Mouse (Mus musculus): ENCODE measurements at regions not wholly inside any gene's neighbourhood (a gene's known extent, or its start where the extent isn't known, plus 50 kb on each side); places are given as distances from the start of the nearest gene placed in this dataset.
"Not testable (repeated sequence)": the region's sequence is repeated elsewhere in the genome, so short reads cannot be mapped to it uniquely, and the experiment has no call there.

DNA sequence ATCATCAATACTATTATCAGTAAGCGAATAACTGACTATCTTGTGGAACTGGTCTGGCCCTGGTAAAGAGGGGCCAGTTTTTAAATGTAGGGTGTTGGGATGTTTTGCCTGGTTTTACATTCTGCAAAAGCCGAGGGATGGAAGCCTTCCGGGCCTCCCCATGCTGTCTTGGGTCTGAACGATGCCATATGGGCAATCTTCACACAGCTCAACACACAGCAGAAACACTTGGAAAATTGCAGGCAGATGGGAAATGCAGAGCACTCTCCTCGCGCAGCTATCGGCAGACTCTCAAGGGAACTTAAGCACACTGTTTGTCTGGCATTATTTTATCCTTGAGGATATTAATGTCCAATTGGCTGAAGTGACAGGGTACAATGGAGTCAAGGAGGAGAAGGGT is 129.3 kb upstream of the Lnx1 start:
- no peak for DNase-seq (ENCODE audit: extremely low spot score, low read depth, low spot score)

GRCm38 (mm10) chr5:74830646-74831045 is 127.9 kb upstream of the Lnx1 start:
- DNase-seq (ENCODE audit: extremely low spot score, low read depth, low spot score), result no peak

- DNase-seq (ENCODE audit: extremely low spot score, low read depth, low spot score), result no peak
Measured at GRCm38 (mm10) chr5:74829003-74829402, 126.3 kb upstream of the Lnx1 start.

DNA sequence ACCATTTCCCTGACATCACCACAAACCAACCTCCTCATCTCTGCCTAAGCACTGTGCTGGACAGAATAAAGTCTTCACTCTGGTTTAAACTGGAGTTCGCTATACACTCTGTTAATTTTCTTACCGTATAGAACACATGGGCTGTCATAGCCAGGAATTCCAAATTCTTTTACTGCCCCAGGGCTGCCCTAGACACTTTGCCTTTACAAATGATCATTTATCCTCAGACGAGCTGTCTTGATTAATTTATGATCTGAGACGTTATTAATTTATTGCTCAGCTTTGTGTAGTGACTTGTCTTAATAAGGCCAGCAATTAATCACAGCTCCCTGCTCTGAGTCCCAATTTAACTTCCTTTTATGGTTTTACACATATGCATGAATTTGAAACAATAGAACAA is 125.2 kb upstream of the Lnx1 start:
- peak; percentile 92 for DNase-seq (ENCODE audit: extremely low spot score, low read depth, low spot score)

- DNase-seq (ENCODE audit: extremely low spot score, low read depth, low spot score), result no peak
Measured at GRCm38 (mm10) chr5:74825517-74826254, 123.0 kb upstream of the Lnx1 start.

- DNase-seq (ENCODE audit: extremely low spot score, low read depth, low spot score), result no peak
Measured at GRCm38 (mm10) chr5:74823719-74824118, 121.0 kb upstream of the Lnx1 start.

DNA sequence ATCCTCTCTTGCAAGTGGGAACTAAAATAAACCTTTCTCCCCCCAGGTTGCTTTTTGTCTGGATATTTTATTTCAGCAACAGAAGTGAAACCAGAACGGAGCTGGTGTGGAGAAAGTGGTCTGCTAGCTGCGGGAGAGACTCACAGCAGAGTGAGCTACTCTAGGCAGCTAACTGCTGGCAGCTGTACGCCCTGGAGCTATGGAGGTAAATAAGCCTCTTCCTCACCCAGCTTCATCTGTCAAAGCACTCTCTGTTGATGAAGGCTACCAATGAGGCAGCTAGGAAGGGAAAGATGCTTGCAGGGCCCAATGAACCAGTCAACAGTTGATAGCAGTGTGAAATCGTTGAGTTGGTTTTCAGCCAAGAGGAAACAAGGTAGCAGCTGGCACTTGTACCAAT is 119.3 kb upstream of the Lnx1 start:
- no peak for DNase-seq (ENCODE audit: extremely low spot score, low read depth, low spot score)

- no peak for DNase-seq (ENCODE audit: extremely low spot score, low read depth, low spot score)
Measured at GRCm38 (mm10) chr5:74816523-74816922, 113.8 kb upstream of the Lnx1 start.

GRCm38 (mm10) chr5:74813396-74813795 is 110.7 kb upstream of the Lnx1 start:
- no peak for DNase-seq (ENCODE audit: extremely low spot score, low read depth, low spot score)

DNA sequence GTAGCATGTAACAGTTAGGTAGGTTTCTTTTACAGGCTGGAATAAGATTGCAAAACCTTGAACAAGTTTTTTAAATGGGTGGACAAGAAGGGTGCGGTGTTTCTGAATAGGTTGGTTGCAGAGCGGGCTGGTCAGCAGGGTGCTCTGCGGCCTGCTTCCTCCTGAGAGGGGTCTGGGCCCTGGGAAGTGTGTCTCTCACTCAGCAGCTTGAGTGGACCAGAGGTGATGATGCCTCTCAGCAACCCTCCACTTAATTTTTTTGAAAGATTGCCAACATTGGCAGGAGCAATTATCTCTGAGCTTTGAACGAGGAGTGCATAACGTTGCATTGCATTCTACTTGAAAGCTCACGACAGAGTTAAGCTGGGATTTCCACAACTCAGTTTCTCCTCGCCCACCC is 108.3 kb upstream of the Lnx1 start:
- DNase-seq (ENCODE audit: extremely low spot score, low read depth, low spot score), result no peak

- no peak for DNase-seq (ENCODE audit: extremely low spot score, low read depth, low spot score)
Measured at GRCm38 (mm10) chr5:74807581-74808221, 105.0 kb upstream of the Lnx1 start.

DNA sequence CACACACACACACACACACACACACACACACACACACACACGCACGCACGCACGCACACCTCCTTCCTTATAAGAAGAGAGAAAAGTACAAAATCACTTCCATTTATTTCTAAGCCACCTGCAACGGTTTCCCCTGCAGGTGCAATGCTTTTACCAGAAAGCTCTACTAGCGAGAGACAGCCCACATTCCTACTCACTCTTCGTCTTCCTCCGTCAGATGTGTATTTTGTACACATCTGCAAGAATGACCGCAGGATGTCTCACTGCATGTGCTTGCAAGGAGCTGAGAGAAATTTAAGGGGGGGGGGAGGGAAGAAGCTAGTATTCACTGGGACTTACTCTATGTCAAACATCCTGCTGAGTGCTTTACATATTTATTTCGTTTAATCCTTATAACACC is 99.2 kb upstream of the Lnx1 start:
- no peak for DNase-seq (ENCODE audit: extremely low spot score, low read depth, low spot score)

DNA sequence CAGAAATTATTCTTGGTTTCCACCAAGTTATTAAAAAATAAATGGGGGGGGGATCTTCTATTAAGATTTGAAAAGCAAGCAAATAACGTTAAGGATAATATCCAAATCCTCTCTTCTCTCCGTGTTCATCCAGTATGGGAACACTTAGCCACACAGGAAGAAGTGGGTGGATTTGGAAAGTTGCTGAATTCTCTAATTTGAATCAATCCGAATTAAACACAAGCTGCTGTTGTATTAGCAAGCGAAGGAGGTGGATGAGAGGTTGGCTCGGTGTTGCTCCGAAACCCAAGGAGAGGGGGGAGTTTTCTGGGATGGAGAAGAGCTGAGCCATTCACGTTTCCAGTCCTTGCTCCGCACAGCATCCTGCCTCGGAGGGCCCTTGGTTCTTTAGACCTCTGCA is 97.6 kb upstream of the Lnx1 start:
- DNase-seq (ENCODE audit: extremely low spot score, low read depth, low spot score), result no peak

- DNase-seq (ENCODE audit: extremely low spot score, low read depth, low spot score), result peak; percentile 70
Measured at GRCm38 (mm10) chr5:74796421-74797067, 93.8 kb upstream of the Lnx1 start.

DNA sequence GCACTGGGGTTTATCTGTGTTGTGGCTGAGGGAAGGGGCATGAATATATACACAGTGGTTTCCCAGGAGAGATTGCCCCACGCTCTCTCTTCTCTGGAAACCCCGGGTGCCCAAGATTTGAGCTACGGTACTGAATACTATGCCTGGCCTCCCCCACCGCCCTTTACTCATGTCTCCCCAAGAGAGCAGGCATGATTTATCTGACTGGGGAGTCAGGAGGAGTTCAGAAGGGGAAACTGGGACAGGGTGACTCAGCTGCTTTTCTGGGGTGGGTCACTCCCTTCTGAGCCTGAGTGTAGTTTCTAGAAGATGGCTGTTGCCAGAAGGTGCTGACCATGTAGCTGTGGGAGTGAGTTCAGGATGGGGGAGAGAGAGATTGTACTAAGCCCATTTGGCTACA is 92.0 kb upstream of the Lnx1 start:
- DNase-seq (ENCODE audit: extremely low spot score, low read depth, low spot score), result no peak

DNA sequence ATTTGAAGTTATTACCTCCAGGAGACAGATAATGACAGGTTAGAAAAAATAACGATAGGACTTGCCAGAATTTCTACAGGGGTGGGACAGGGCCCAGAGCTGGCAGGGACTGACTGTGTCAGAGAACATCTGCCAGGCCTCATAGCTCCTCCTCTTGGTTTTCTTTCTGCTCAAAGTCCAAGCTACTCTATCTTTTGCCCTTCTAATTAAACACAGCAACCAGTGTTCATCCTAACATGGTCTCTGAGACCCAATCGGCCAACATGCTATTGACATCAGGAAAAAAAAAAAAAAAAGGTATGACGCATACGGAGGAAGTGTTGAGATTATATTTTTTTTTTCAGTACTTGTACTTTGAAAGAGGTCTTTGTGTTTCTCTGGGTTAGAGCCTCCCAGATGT is 90.7 kb upstream of the Lnx1 start:
- DNase-seq (ENCODE audit: extremely low spot score, low read depth, low spot score), result no peak

GRCm38 (mm10) chr5:74792936-74793335 is 90.2 kb upstream of the Lnx1 start:
- peak; percentile 61 for DNase-seq (ENCODE audit: extremely low spot score, low read depth, low spot score)

GRCm38 (mm10) chr5:74792301-74792700 is 89.6 kb upstream of the Lnx1 start:
- no peak for DNase-seq (ENCODE audit: extremely low spot score, low read depth, low spot score)

DNA sequence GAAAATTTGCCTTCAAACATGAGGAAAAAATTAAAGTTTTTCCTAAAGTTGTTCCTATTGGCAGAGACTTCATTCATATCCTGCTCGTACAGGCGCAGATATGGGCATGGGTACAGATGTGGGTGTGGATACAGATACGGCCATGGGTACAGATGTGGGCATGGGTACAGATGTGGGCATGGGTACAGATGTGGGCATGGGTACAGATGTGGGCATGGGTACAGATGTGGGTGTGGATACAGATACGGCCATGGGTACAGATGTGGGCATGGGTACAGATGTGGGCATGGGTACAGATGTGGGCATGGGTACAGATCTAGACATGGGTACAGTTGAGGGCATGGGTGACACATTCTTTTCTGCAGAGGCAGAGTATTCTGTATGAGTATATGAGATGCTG is 87.8 kb upstream of the Lnx1 start:
- DNase-seq (ENCODE audit: extremely low spot score, low read depth, low spot score), result not testable (repeated sequence)

DNA sequence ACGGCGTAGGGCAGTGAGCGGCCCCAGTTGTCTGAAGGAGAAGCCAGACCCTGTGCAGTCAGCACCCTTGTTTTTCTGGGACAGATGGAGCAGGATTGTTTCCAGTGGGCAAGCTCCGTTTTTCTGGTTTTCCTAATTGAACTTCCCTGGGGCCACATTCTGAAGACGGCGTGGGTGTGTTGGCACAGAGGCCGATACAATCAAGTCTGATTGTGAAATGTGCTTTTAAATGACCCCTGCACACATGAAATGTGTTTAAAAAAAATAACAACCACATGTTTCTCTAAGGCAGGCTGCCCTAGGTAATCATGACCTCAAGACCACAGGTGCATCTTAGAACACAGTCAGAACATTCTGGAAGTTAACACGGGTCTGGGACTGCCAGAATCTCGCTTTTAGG is 81.2 kb upstream of the Lnx1 start:
- no peak for DNase-seq (ENCODE audit: extremely low spot score, low read depth, low spot score)

- DNase-seq (ENCODE audit: extremely low spot score, low read depth, low spot score), result no peak
Measured at GRCm38 (mm10) chr5:74778076-74778465, 75.4 kb upstream of the Lnx1 start.

GRCm38 (mm10) chr5:74777381-74778075 is 74.8 kb upstream of the Lnx1 start:
- DNase-seq (ENCODE audit: extremely low spot score, low read depth, low spot score), result no peak
